Mouse (Mus musculus) T-helper 1 cell (primary cell): ENCODE measurements around the gene Spocd1.

Experiments
- in situ Hi-C: fragments of 300-600 bp; cut with MboI, MseI; formaldehyde crosslinking; loops from one replicate; pipeline ENCODE4 v1.15.1; 2025; ENCODE audit warnings: high pct_unique_total_duplicates

Spocd1 gene

DNA sequence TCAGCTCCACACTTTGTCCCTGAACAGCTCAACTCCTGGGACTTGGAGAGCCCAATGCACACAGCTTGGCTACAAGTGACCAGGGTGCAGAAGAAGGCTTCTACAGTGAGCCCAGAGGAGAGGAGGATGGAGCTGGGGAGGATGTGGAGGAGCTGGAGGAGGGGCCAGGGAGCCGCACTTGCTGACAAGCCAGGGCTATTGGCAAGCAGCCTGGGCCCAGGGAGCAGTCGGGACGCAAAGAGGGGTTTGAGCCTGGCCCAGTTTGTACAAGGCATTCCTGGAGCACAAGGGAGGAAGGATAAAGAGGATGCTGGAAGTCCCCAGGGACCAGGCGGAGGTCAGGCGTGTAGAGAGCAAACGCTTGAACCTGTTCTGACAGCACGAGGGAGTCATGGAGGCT is 42.9 kb downstream of the Spocd1 start:
- in situ Hi-C loops = no loop called here

- in situ Hi-C loops = no loop called here
Observed at GRCm38 (mm10) chr4:129974285-129974684, 45.2 kb downstream of the Spocd1 start.

- in situ Hi-C loops = no loop called here
Observed at GRCm38 (mm10) chr4:129977256-129977655, 48.2 kb downstream of the Spocd1 start.

DNA sequence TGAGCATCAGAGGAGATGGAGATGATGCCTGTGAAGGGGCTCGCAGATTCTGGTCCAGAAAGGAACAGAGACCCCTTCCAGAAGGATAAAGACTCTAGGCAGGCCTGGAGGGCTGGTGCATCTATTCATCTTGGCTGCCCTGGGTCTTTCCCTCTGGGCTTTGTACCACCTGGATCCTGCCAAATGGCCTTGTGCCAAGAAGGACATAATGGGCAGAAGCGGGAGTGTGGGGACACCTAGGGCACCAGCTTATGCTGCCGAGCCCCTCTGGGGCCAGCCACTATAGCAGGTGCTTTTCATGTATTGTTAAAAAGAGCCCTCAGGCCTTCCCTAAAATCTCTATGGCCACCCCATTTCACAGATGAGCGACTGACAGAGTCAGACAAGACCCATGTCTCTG is 49.2 kb downstream of the Spocd1 start:
- in situ Hi-C loops = no loop called here

DNA sequence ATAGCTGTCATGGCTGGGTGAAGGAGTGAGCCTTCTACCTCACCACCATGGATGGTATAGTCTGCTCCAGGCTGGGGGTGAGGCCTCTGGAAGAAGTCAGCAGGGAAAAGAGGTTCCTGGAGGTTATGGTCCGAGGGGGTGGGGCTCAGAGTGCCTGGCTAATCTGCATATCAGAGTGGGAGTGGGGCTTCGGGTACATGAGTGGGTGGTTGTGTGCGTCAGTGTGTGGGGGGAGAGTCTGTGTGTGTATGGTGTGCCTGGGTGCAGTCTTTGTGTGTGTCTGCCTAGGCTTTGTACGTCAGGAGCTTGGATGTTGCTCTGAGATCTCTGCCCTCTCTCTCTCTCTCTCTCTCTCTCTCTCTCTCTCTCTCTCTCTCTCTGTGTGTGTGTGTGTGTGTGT is 49.9 kb downstream of the Spocd1 start:
- in situ Hi-C loops = no loop called here

DNA sequence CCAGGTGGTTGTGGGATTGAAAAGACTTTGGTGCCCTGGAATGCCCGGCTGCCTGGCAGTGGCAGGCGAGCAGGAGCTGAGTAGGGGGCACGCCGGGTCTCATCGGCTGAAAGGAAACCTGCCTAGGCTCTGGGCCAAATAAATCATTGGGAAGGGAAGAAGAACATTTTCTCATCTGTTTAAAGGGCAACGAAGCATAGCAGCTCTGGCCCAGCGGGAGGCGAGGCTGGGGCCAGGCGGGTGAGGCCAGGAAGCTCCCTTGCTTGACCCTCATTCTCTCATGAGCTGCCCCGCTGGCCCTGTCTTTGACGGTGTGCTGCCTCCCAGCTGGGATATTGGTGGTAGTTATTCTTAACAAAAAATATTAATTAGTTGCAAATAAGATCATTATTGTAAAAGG is 52.6 kb downstream of the Spocd1 start:
- in situ Hi-C loops = no loop called here

- in situ Hi-C loops = no loop called here
Observed at GRCm38 (mm10) chr4:129983046-129983445, 54.0 kb downstream of the Spocd1 start.

DNA sequence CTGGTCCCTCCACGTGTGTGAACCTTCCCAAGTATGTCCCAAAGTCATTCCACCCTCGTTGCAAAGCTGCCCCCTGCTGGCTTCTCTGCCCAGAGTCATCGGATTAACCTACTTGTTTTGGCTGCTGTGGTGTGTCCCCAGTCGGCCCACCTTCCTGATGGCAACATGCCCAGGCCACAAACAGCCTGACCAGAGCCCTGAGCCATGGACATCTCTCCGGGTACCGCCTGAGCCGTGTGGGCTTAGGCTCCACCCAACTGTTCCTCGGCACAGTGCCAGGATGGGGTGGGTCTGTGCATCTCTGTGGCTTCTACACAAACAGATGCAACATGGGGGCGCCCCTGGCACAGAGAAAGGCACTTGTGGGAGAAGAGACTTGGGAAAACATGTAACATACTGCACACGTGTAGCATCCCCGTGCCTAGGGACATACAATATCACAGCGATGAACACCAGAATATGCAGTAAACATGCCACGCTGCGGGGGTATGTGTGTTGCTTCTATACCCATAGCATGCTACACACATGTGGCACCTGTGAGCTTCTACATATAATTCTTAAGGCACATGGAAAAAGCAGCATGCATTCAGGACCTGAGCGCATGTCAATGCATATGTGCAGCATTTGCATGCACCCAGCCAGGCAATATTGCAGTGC is 54.8 kb downstream of the Spocd1 start:
- in situ Hi-C loops = no loop called here

- in situ Hi-C loops = no loop called here
Observed at GRCm38 (mm10) chr4:129984421-129985061, 55.5 kb downstream of the Spocd1 start, which contains the start of gene Adgrb2. TSS of gene Adgrb2 (plus strand) at chr4:129984870.

GRCm38 (mm10) chr4:129985161-129985670 is 56.2 kb downstream of the Spocd1 start:
- in situ Hi-C loops = no loop called here

DNA sequence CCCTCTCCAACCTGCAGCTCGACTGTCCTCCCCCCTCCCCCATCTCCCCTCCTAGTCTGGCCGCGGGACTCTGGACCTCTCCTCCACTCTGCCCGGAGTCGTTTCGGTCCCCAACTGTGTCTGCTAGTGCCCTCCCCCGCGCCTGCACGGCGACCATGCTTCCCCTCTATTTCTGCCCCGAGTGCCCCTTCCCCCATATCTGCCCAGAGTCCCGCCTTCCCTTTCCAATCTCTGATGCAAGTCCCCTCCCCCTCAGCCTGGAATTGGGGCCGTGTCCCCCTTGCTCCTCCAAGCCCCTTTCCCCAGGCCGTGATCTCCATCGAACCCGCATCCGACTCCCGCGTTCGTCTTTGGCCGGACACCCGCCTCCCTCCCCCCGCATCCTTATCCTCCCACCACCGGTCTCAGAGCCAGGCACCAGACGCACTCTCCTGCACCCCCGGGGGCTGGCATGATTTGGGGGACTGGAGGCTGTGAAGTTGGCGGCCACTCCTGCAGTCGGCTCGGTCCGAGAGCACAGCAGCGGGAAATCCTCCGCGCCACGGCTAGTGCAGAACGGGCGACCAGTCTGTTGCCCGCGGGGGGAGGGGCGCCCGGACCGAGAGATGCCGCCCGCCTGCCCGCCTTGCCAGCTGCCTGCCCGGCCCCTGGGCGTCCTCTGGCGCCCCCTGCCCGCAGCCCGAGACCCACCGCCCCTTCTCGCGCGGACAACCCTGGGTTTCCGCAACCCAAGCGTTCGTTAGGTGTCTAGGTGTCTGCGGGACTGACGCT is 56.8 kb downstream of the Spocd1 start:
- in situ Hi-C loops = no loop called here

DNA sequence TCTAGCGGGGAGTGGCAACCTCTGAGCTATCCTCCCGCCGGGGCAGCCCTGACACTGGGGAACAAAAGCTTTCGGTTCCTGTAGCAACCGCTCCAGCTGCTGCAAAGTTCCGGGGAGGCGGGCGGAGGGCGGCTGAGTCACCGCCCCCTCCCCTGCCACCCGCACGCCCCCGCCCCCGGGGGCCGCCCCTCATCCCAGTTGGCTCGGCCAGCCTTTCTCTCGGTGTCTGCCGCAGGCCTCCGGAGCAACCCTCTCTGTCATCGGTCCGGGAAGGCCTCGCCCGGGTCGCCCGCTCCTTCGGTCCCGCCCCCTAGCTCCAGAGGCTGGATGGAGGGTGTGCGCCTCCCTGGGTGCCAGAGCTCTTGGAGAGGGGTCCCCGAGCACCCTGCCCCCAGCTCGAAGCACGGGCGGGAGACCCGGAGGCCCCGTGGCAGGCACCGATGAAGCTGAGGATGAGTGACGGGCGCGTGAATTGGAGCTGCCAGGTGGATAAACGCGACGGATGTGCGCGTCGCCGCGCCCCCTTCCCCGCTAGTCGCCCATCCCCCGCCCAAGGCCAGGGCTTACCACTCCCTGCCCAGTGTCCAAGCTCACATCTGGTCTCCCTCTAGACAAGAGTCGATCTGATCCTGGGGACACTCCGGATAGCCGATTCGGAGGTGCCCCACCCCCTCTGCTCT is 58.9 kb downstream of the Spocd1 start:
- in situ Hi-C loops = no loop called here

- in situ Hi-C loops = no loop called here
Observed at GRCm38 (mm10) chr4:129989925-129990324, 60.9 kb downstream of the Spocd1 start.

DNA sequence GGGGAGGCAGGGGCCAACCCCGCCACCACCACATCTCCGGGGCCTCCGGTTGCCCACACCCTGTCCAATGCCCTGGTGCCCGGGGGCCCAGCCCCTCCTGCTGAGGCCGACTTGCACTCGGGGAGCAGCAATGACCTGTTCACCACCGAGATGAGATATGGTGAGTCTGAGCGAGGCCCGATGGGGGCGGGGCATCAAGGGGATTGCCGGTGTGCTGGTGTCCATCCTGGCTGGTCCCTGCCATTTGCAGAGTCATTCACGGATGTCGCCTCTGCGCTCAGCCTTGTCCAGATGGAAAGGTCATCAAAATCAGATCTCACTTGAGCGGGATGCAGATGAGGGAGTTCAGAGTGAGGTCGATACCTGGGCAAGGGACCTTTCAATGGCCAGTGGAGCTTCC is 63.7 kb downstream of the Spocd1 start:
- in situ Hi-C loops = no loop called here

GRCm38 (mm10) chr4:129993213-129993612 is 64.2 kb downstream of the Spocd1 start:
- in situ Hi-C loops = no loop called here

GRCm38 (mm10) chr4:129993944-129994695 is 65.1 kb downstream of the Spocd1 start:
- in situ Hi-C loops = no loop called here

DNA sequence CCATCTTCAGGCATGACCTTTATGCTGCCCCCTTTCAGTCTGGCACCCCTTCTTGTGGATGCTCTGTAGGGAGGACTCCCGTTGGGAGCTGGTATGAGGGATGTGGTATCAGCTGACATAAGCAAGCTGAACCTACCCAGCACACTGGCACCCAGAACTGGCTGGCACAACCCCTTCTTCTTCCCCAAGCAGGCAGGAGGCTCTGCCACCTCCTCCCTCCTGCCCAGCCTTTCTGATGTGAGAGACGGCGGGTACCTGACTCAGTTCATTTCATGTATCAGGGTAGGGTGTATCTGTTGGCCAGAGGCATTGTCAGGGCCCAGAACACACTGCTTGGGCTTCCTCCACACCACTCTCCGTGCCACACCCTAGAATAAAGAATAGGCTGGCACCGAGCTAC is 65.7 kb downstream of the Spocd1 start:
- in situ Hi-C loops = no loop called here

GRCm38 (mm10) chr4:129995255-129995654 is 66.2 kb downstream of the Spocd1 start:
- in situ Hi-C loops = no loop called here

GRCm38 (mm10) chr4:129996015-129996414 is 67.0 kb downstream of the Spocd1 start:
- in situ Hi-C loops = no loop called here

- in situ Hi-C loops = no loop called here
Observed at GRCm38 (mm10) chr4:129998124-129998523, 69.1 kb downstream of the Spocd1 start.

DNA sequence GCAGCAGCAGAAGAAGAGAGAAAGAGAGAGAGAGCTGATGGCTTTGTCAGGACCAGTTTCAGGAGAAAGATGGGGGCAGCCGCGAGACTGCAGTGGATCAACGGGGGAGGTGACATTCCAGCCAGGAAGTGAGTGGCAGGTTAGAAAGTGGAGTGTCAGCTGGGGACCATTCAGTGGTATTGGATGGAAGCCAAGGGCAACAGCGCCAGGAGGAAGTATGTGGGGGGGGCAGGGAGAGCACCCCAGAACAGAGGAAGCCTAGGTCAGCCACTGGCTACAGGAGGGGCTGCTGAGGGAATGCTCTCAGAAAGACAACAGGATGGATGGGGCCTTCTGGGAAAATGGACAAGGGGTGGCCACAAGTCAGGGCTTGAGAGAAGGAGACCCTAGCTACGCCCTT is 72.7 kb downstream of the Spocd1 start:
- in situ Hi-C loops = no loop called here
